Mouse (Mus musculus) small intestine, adult 2 months (tissue): Measurements from ENCODE around the gene Rnf141.

Experiments
- CTCF ChIP-seq: fragments of 200-500 bp; IDR thresholded peaks from 2 replicates; pipeline ENCODE4 v1.5.1; 2012; ENCODE audit warnings: low read depth, mild to moderate bottlenecking, control low read depth, inconsistent platforms, low read length, moderate library complexity, mixed read lengths; ENCODE audit not compliant: insufficient replicate concordance, insufficient read length; ENCODE audit errors: extremely low read depth
- POLR2A ChIP-seq: fragments of 200-500 bp; IDR thresholded peaks from 2 replicates; pipeline ENCODE4 v1.6.1; 2012; ENCODE audit warnings: low read depth, mild to moderate bottlenecking, control low read depth, inconsistent platforms, low read length, moderate library complexity

GRCm38 (mm10) chr7:110784965-110785364 lies 59.3 kb downstream of the Rnf141 start:
- TF ChIP-seq POLR2A (no peak), CTCF (no peak)
